13 mouse cellular contexts compared by ENCODE assay signal in genomic region chr1:190832965-190833630, GRCm38 (mm10).
"Had no signal": no experiment of that assay in that cellular context is flagged by ENCODE, and none has a peak within 500 bp of the region (broad histone marks: within the 10 kb centered on the region; RNA-seq: fewer than 3 reads in every experiment).

No protein-coding gene starts in this region.

- H3K9ac ChIP-seq: hindbrain, embryonic 15.5 days; kidney, embryonic 15.5 days; limb, embryonic 12.5 days; liver, embryonic 15.5 days; midbrain, embryonic 15.5 days; neural tube, embryonic 12.5 days had no signal

- H3K9me3 ChIP-seq: hindbrain, embryonic 15.5 days; kidney, embryonic 15.5 days; limb, embryonic 12.5 days; liver, embryonic 15.5 days; megakaryocyte, embryonic 14.5 days; midbrain, embryonic 15.5 days; neural tube, embryonic 12.5 days had no signal

- H3K36me3 ChIP-seq: hindbrain, embryonic 15.5 days; liver, embryonic 15.5 days; midbrain, embryonic 15.5 days had no signal

- H3K4me3 ChIP-seq: hindbrain, embryonic 15.5 days; kidney, embryonic 15.5 days; limb, embryonic 12.5 days; liver, embryonic 15.5 days; megakaryocyte, embryonic 14.5 days; midbrain, embryonic 15.5 days; neural tube, embryonic 12.5 days had no signal

- H3K4me1 ChIP-seq: hindbrain, embryonic 15.5 days; kidney, embryonic 15.5 days; liver, embryonic 15.5 days; midbrain, embryonic 15.5 days; neural tube, embryonic 12.5 days had no signal

- DNase-seq: kidney, adult 2 months; kidney, postnatal 25 days; liver; thymus, postnatal 36 days had no signal

- H3K27me3 ChIP-seq: hindbrain, embryonic 15.5 days; kidney, embryonic 15.5 days; limb, embryonic 12.5 days; liver, embryonic 15.5 days; megakaryocyte, embryonic 14.5 days; midbrain, embryonic 15.5 days; neural tube, embryonic 12.5 days had no signal

- H3K27ac ChIP-seq: hindbrain, embryonic 15.5 days; kidney, embryonic 15.5 days; limb, embryonic 12.5 days; liver, embryonic 15.5 days; midbrain, embryonic 15.5 days; neural tube, embryonic 12.5 days had no signal

- ATAC-seq: inflammation-experienced regulatory T-cells, adult 6 months; midbrain, embryonic 15.5 days had no signal

- H3K4me2 ChIP-seq: hindbrain, embryonic 15.5 days; kidney, embryonic 15.5 days; limb, embryonic 12.5 days; liver, embryonic 15.5 days; midbrain, embryonic 11.5 days; midbrain, embryonic 15.5 days; neural tube, embryonic 12.5 days had no signal
